Mouse (Mus musculus) right cerebral cortex, adult 18-20 months (tissue): Measurements from ENCODE around the gene Dazap1.
A peak's percentile ranks its signal among the peaks of the same experiment; 100 is the strongest.

Source experiments
- DNase-seq: peaks from one replicate; pipeline ENCODE4 v3.0.0; 2022; ENCODE audit warnings: mixed read lengths

Dazap1 gene

DNA sequence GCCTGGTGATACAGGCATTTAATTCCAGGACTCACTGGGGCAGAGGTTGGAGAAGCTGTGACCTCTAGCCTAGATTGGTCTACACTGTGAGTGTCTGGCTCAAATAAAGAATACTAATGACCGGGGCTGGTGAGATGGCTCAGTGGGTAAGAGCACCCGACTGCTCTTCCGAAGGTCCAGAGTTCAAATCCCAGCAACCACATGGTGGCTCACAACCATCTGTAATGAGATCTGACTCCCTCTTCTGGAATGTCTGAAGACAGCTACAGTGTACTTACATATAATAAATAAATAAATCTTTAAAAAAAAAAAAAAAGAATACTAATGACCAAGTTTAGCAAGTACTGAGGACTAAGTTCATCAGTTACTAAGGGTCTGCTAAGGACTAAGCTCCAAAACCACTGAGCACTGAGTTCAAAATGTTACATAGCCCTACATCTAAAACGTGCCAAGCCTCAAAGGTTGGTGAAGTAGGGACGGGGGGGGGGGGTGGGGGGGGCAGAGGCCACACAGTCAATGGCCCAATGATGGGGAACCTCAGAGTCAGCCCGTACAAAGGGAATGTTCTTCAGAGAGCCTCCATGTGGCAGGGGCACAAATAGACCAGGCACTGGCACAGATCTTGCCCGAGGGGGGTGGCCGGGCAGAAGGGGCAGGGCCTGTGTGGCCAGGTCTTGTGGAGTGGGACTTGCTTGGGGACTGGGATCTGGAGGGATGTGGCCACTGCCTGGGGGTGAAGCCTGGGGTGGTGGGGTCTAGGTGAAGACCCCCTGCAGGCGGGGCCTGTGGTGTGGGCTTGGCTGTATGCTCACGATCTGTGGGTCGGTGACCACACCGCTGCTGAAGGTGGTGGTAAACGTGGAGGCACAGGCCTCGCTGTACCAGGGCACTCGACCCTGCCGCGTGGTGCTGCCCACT lies 63.1 kb downstream of the Dazap1 start:
- DNase-seq, result no peak

DNA sequence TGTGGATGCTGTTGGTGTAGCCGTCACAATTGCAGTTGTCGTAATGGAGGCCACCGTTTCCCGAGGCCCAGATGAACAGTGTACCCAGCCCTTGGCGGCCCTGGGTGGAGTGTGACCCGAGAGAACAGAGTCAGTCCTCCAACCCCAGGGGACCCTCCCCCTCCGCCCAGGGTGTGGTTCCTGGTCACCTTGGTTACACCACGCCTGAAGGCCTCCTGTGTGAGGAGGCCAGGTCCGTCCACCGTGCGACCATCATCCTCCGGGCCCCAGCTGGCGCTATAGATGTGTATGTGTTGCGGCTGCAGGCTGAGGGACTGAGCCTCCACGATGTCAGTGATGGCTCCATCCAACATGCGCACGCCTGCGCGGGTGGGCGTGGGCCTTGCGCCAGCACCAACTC lies 63.8 kb downstream of the Dazap1 start:
- no peak for DNase-seq

GRCm38 (mm10) chr10:80329273-80330081 lies 68.2 kb downstream of the Dazap1 start, which contains the start of the genes Pcsk4 and Reep6:
Gene Pcsk4, minus strand, starts transcription at chr10:80329498.
Gene Reep6, plus strand, starts transcription at chr10:80329953.
- DNase-seq, result peak; percentile 95

DNA sequence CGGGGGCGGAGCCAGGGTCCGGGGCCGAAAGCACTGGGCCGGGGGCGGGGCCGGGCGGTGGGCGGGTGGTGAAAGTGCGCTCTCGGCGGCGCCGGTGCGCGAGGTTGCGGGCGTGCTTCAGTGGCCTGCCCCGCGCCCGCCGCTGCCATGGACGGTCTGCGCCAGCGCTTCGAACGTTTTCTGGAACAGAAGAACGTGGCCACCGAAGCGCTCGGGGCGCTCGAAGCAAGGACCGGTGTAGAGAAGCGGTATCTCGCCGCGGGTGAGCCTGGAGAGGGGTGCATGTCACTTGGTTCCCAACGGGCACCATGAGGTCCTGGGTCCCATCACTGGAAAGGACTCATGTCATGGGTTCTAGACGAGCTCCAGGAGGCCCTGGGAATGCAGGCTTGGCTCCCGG lies 68.8 kb downstream of the Dazap1 start:
- DNase-seq, result no peak

GRCm38 (mm10) chr10:80330888-80331287 lies 69.6 kb downstream of the Dazap1 start:
- no peak for DNase-seq

- no peak for DNase-seq
Measured at GRCm38 (mm10) chr10:80331636-80332524, 70.6 kb downstream of the Dazap1 start.

- DNase-seq, result no peak
Measured at GRCm38 (mm10) chr10:80332525-80332989, 71.3 kb downstream of the Dazap1 start.

DNA sequence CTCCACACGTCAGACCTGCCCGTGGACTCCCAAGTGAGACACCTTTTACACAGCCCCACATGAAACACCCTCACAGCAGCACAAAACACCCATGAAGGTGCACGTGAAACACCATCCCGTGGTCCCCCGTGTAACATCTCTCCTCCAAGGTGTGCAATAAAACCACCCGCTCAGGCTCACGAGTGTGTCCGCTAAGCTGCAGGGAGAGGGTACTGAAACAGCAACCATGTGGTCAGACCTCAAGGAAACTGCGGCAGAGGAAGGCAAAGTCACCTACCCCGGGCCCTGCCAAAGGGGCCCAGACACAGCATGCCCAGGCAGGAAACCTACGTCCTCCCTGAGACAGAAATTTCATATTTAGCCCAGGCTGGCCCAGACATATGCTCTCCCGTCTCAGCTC lies 75.0 kb downstream of the Dazap1 start:
- peak; percentile 3 for DNase-seq
